Mouse (Mus musculus): ENCODE measurements around the gene Tfap4. TPM values are rescaled to one million over a fixed set of nuclear protein-coding genes. Genes with fewer than 3 reads are reported as not detected.
A peak's percentile ranks its signal among the peaks of the same experiment; 100 is the strongest.
"Not testable (repeated sequence)": the region's sequence is repeated elsewhere in the genome, so short reads cannot be mapped to it uniquely, and the experiment has no call there.

Gene Tfap4
- polyA plus RNA-seq, 1 experiment from 2014 or later = 19.6 TPM

GRCm38 (mm10) chr16:4546838-4547237 lies 12.8 kb downstream of the Tfap4 start:
- Histone ChIP-seq H3K36me3 (peaks cover 43% of the 10 kb centered on the region), H3K4me2 (no peak overlapping the region), H3K27ac (no peak overlapping the region), H3K4me3 (no peak overlapping the region), H3K9ac (no peak overlapping the region), H3K4me1 (peaks cover 13% of the 10 kb centered on the region; the same call in 1 of the 2 replicates), H3K9me3 (no peaks in the 10 kb centered on the region), H3K27me3 (no peaks in the 10 kb centered on the region)
- no peak for ATAC-seq (ENCODE audit: borderline replicate concordance, extremely low read depth, low FRiP score, low TSS enrichment)
- WGBS = 91% methylated on average over 8 of the region's 8 CpGs

- no peak for ATAC-seq (ENCODE audit: borderline replicate concordance, extremely low read depth, low FRiP score, low TSS enrichment)
- H3K27ac ChIP-seq = no peak overlapping the region
- peaks cover 34% of the 10 kb centered on the region for H3K36me3 ChIP-seq
- no peak overlapping the region for H3K9ac ChIP-seq
- H3K27me3 ChIP-seq = no peaks in the 10 kb centered on the region
- no peak overlapping the region for H3K4me2 ChIP-seq
- 57% methylated on average over 9 of the region's 9 CpGs for WGBS
- peaks cover 8% of the 10 kb centered on the region for H3K4me1 ChIP-seq
- no peaks in the 10 kb centered on the region for H3K9me3 ChIP-seq
- H3K4me3 ChIP-seq = no peak overlapping the region
These were observed 14.8 kb downstream of the Tfap4 start for GRCm38 (mm10) chr16:4544845-4545244.

GRCm38 (mm10) chr16:4543266-4543665 lies 16.4 kb downstream of the Tfap4 start:
- no peak for ATAC-seq (ENCODE audit: borderline replicate concordance, extremely low read depth, low FRiP score, low TSS enrichment)
- Histone ChIP-seq H3K27me3 (no peaks in the 10 kb centered on the region), H3K9me3 (no peaks in the 10 kb centered on the region), H3K4me1 (peaks cover 8% of the 10 kb centered on the region), H3K27ac (no peak overlapping the region), H3K4me3 (no peak overlapping the region), H3K4me2 (no peak overlapping the region), H3K9ac (no peak overlapping the region), H3K36me3 (peaks cover 25% of the 10 kb centered on the region)
- 72% methylated on average over 3 of the region's 3 CpGs for WGBS

GRCm38 (mm10) chr16:4542236-4542774 lies 17.3 kb downstream of the Tfap4 start:
- no peaks in the 10 kb centered on the region for H3K27me3 ChIP-seq
- peak overlapping the region; percentile 51 for H3K4me3 ChIP-seq
- peak overlapping the region; percentile 21; the same call in 1 of the 2 replicates for H3K9ac ChIP-seq
- WGBS = 33% methylated on average over 7 of the region's 7 CpGs
- peaks cover 8% of the 10 kb centered on the region for H3K4me1 ChIP-seq
- ATAC-seq (ENCODE audit: borderline replicate concordance, extremely low read depth, low FRiP score, low TSS enrichment) = no peak
- H3K4me2 ChIP-seq = peak overlapping the region; percentile 27; the same call in 1 of the 2 replicates
- H3K27ac ChIP-seq = no peak overlapping the region
- H3K9me3 ChIP-seq = no peaks in the 10 kb centered on the region
- H3K36me3 ChIP-seq = peaks cover 19% of the 10 kb centered on the region

GRCm38 (mm10) chr16:4541501-4542198 lies 18.0 kb downstream of the Tfap4 start, which contains the start of gene Srl:
Srl (minus strand) TSS chr16:4541816.
- H3K4me2 ChIP-seq = peak within 1 kb of the TSS; percentile 66
- H3K27me3 ChIP-seq = no peaks in the 10 kb centered on the region
- peaks cover 8% of the 10 kb centered on the region for H3K4me1 ChIP-seq
- H3K36me3 ChIP-seq = peaks cover 12% of the 10 kb centered on the region
- H3K9me3 ChIP-seq = no peaks in the 10 kb centered on the region
- no peak within 1 kb of the TSS for H3K27ac ChIP-seq
- under 1% methylated on average over 43 of the region's 43 CpGs for WGBS
- H3K9ac ChIP-seq = peak within 1 kb of the TSS; percentile 33
- H3K4me3 ChIP-seq = peak within 1 kb of the TSS; percentile 51
- peak; percentile 97 for ATAC-seq (ENCODE audit: borderline replicate concordance, extremely low read depth, low FRiP score, low TSS enrichment)

GRCm38 (mm10) chr16:4541033-4541432 lies 18.6 kb downstream of the Tfap4 start:
- Histone ChIP-seq H3K4me1 (peaks cover 8% of the 10 kb centered on the region), H3K36me3 (peaks cover 11% of the 10 kb centered on the region), H3K4me3 (peak overlapping the region; percentile 51), H3K27me3 (no peaks in the 10 kb centered on the region), H3K9me3 (no peaks in the 10 kb centered on the region), H3K9ac (peak overlapping the region; percentile 33; the same call in 1 of the 2 replicates), H3K4me2 (peak overlapping the region; percentile 66), H3K27ac (no peak overlapping the region)
- ATAC-seq (ENCODE audit: borderline replicate concordance, extremely low read depth, low FRiP score, low TSS enrichment) = no peak
- WGBS = 58% methylated on average over 4 of the region's 4 CpGs

- no peaks in the 10 kb centered on the region for H3K27me3 ChIP-seq
- H3K36me3 ChIP-seq = 0 out of 2 replicates have a peak, but pooled peaks cover 4% of the 10 kb centered on the region
- H3K27ac ChIP-seq = no peak overlapping the region
- H3K4me1 ChIP-seq = peaks cover 8% of the 10 kb centered on the region
- no peak for ATAC-seq (ENCODE audit: borderline replicate concordance, extremely low read depth, low FRiP score, low TSS enrichment)
- H3K9ac ChIP-seq = no peak overlapping the region
- no peak overlapping the region for H3K4me2 ChIP-seq
- H3K9me3 ChIP-seq = no peaks in the 10 kb centered on the region
- WGBS = 84% methylated on average over 12 of the region's 12 CpGs
- H3K4me3 ChIP-seq = no peak overlapping the region
These were observed 19.4 kb downstream of the Tfap4 start for GRCm38 (mm10) chr16:4540064-4540775.

GRCm38 (mm10) chr16:4539521-4539920 lies 20.1 kb downstream of the Tfap4 start:
- 73% methylated on average over 4 of the region's 4 CpGs for WGBS
- H3K9ac ChIP-seq = no peak overlapping the region
- no peaks in the 10 kb centered on the region for H3K9me3 ChIP-seq
- no peak for ATAC-seq (ENCODE audit: borderline replicate concordance, extremely low read depth, low FRiP score, low TSS enrichment)
- H3K4me3 ChIP-seq = no peak overlapping the region
- no peak overlapping the region for H3K27ac ChIP-seq
- H3K4me1 ChIP-seq = peaks cover 8% of the 10 kb centered on the region
- no peaks in the 10 kb centered on the region for H3K27me3 ChIP-seq
- no peaks in the 10 kb centered on the region for H3K36me3 ChIP-seq
- H3K4me2 ChIP-seq = no peak overlapping the region

GRCm38 (mm10) chr16:4537616-4538358 lies 21.9 kb downstream of the Tfap4 start:
- Histone ChIP-seq H3K36me3 (no peaks in the 10 kb centered on the region), H3K4me2 (no peak overlapping the region), H3K27me3 (no peaks in the 10 kb centered on the region), H3K4me3 (no peak overlapping the region), H3K4me1 (peaks cover 8% of the 10 kb centered on the region), H3K9me3 (no peaks in the 10 kb centered on the region), H3K27ac (no peak overlapping the region), H3K9ac (no peak overlapping the region)
- ATAC-seq (ENCODE audit: borderline replicate concordance, extremely low read depth, low FRiP score, low TSS enrichment) = no peak
- 54% methylated on average over 3 of the region's 3 CpGs for WGBS

GRCm38 (mm10) chr16:4527373-4527772 lies 32.3 kb downstream of the Tfap4 start:
- ATAC-seq (ENCODE audit: borderline replicate concordance, extremely low read depth, low FRiP score, low TSS enrichment); H3K4me3 ChIP-seq; H3K4me1 ChIP-seq; H3K9ac ChIP-seq; H3K4me2 ChIP-seq; H3K27ac ChIP-seq; H3K27me3 ChIP-seq; H3K9me3 ChIP-seq; H3K36me3 ChIP-seq: not testable (repeated sequence)
- WGBS = 87% methylated on average over 12 of the region's 12 CpGs

- Histone ChIP-seq H3K36me3 (no peaks in the 10 kb centered on the region), H3K9ac (no peak overlapping the region), H3K4me3 (no peak overlapping the region), H3K27me3 (no peaks in the 10 kb centered on the region), H3K4me1 (no peaks in the 10 kb centered on the region), H3K9me3 (no peaks in the 10 kb centered on the region), H3K4me2 (no peak overlapping the region), H3K27ac (no peak overlapping the region)
- WGBS = 59% methylated on average over 7 of the region's 7 CpGs
- no peak for ATAC-seq (ENCODE audit: borderline replicate concordance, extremely low read depth, low FRiP score, low TSS enrichment)
These were observed 36.2 kb downstream of the Tfap4 start for GRCm38 (mm10) chr16:4523313-4524004.
